Mouse (Mus musculus) MEL (cell line): Measurements from ENCODE around the gene Eef1akmt2.

ENCODE experiments used
- CTCF ChIP-seq, 3 experiments: IDR thresholded peaks in 2 of 3; conservative IDR thresholded peaks in 1 of 3; 2 replicates each; pipeline ENCODE4 v1.5.1; 2011 to 2012; ENCODE audit warnings: low read length in 3 of 3, low read depth in 2 of 3, mild to moderate bottlenecking in 2 of 3, improper control_type of control experiment in 1 of 3, inconsistent platforms in 1 of 3, mixed read lengths in 1 of 3, moderate library complexity in 1 of 3; ENCODE audit not compliant: control insufficient read depth in 1 of 3, insufficient read depth in 1 of 3, poor library complexity in 1 of 3, severe bottlenecking in 1 of 3
- GATA1 ChIP-seq: IDR thresholded peaks from 2 replicates; pipeline ENCODE4 v1.6.1; 2011; ENCODE audit warnings: low read depth, low read length, improper control_type of control experiment
- HCFC1 ChIP-seq: IDR thresholded peaks from 2 replicates; pipeline ENCODE4 v1.6.1; 2012; ENCODE audit warnings: low read depth, mild to moderate bottlenecking, inconsistent platforms, low read length, improper control_type of control experiment, moderate library complexity
- KAT2A ChIP-seq: conservative IDR thresholded peaks from 2 replicates; pipeline ENCODE4 v1.6.1; 2012; ENCODE audit warnings: low read depth, low read length, improper control_type of control experiment, inconsistent platforms
- MAZ ChIP-seq: IDR thresholded peaks from 2 replicates; pipeline ENCODE4 v1.6.1; 2012; ENCODE audit warnings: low read depth, mild to moderate bottlenecking, inconsistent platforms, low read length, improper control_type of control experiment
- POLR2A ChIP-seq, 2 experiments: IDR thresholded peaks; 2 replicates each; pipeline ENCODE4 v1.6.1; 2011 to 2012; ENCODE audit warnings: low read length in 2 of 2, mild to moderate bottlenecking in 2 of 2, control low read depth in 1 of 2, improper control_type of control experiment in 1 of 2, low read depth in 1 of 2, moderate library complexity in 1 of 2; ENCODE audit not compliant: control insufficient read depth in 1 of 2, insufficient read depth in 1 of 2, poor library complexity in 1 of 2
- RCOR1 ChIP-seq: IDR thresholded peaks from 2 replicates; pipeline ENCODE4 v1.6.1; 2012; ENCODE audit warnings: low read depth, mild to moderate bottlenecking, inconsistent platforms, low read length, improper control_type of control experiment
- TCF12 ChIP-seq: IDR thresholded peaks from 2 replicates; pipeline ENCODE4 v1.6.1; 2014; ENCODE audit warnings: low read depth, mild to moderate bottlenecking, inconsistent platforms, low read length, improper control_type of control experiment, moderate library complexity
- USF1 ChIP-seq: IDR thresholded peaks from 2 replicates; pipeline ENCODE4 v1.6.1; 2014; ENCODE audit warnings: low read depth, mild to moderate bottlenecking, inconsistent platforms, low read length, improper control_type of control experiment, moderate library complexity

DNA sequence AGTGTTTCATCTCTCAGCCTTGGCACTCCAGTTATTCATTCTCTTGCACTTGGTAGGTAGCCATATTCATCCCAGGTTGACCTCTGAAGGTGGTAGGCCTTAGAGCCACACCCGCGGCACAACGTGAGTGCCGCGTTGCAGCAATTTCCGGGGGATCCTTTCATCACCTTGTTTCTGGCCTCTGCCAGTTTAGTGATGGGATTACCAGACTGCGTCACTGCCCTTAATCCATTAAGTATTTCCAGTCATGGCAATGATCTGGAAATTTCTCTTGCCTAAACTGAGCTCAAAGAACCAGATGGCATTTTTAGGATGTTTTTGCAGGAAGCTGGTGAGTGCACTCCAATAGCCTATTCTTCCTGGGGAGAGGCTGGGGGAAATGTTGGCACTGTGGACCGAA is 37.2 kb upstream of the Eef1akmt2 start:
- TF ChIP-seq CTCF (IDR thresholded peaks at IDR 0.05 in 2 of 3, conservative IDR thresholded peaks at IDR 0.05 in 1 of 3; ENCODE audit: control insufficient read depth in 1 of 3, insufficient read depth in 1 of 3, low read depth in 2 of 3, low read length in 3 of 3, poor library complexity in 1 of 3, severe bottlenecking in 1 of 3) (no peak), TCF12 (no peak), USF1 (no peak), POLR2A (IDR thresholded peaks at IDR 0.05; ENCODE audit: control insufficient read depth in 1 of 2, insufficient read depth in 1 of 2, low read depth in 1 of 2, low read length in 2 of 2, poor library complexity in 1 of 2) (no peak), KAT2A (no peak), RCOR1 (no peak), HCFC1 (no peak), GATA1 (no peak), MAZ (no peak)
